Mouse (Mus musculus): ENCODE results near the gene 2310030G06Rik. TPM values are rescaled to one million over a fixed set of nuclear protein-coding genes. Genes with fewer than 3 reads are reported as not detected.
A peak's percentile ranks its signal among the peaks of the same experiment; 100 is the strongest.

The 2310030G06Rik gene
- polyA plus RNA-seq, 1 experiment from 2014 or later, result 2.5 TPM

DNA sequence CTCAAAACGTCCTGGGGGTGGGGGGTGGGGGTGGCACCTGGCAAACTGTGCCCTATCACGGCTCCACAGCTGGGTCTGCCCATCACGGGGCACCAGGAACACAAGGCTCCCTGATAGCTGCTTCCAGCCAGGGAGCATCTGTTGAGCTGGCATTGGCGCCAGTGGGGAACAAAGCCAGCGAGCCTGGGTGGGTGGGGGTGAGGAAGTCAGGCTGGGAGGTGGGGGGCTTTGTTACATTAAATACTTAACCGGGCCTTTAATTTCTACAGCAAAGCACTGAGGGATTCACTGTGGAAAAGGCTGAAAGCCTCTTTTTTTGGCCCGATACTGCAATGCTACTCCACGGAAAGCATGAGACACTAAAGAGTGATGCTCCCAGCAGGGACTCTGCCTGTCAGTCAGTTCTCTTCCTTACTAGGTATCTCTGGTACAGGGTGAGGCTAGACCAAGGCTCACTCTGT, 23.9 kb downstream of the 2310030G06Rik start:
- H3K27me3 ChIP-seq, result no peaks in the 10 kb centered on the region
- no peak overlapping the region for H3K27ac ChIP-seq
- 34% methylated on average over 8 of the region's 8 CpGs for WGBS
- H3K4me3 ChIP-seq, result no peak overlapping the region
- no peak for ATAC-seq (ENCODE audit: low FRiP score)
- no peak overlapping the region for H3K4me2 ChIP-seq (replicated peaks)
- H3K36me3 ChIP-seq, result 0 out of 2 replicates have a peak, but pooled peaks cover 4% of the 10 kb centered on the region
- no peak overlapping the region for H3K9ac ChIP-seq
- peaks cover 56% of the 10 kb centered on the region for H3K4me1 ChIP-seq
- H3K9me3 ChIP-seq (replicated peaks), result no peaks in the 10 kb centered on the region

DNA sequence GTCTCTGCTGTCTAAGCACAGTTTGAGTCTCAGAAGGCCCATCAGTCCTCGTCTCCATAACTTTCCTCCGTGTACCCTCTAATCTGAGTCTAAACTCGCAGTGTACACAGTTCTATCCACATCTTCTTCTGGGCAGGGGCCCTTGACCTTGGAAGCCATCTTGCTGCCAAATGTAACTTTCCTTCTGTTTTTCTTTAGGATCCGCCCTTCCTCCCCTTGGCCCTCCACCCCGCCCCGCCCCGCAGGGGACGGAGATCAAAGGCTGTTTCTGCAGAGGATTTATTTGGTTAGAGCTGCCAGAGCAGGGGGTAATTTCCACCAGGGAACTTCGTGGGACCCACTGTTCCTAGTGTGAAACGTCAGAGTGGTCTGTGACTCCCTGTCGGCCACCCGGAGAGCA, 25.3 kb downstream of the 2310030G06Rik start:
- ATAC-seq (ENCODE audit: low FRiP score), result no peak
- WGBS, result 37% methylated on average over 12 of the region's 12 CpGs
- H3K4me1 ChIP-seq, result peaks cover 42% of the 10 kb centered on the region
- no peak overlapping the region for H3K4me2 ChIP-seq (replicated peaks)
- no peaks in the 10 kb centered on the region for H3K9me3 ChIP-seq (replicated peaks)
- H3K27ac ChIP-seq, result no peak overlapping the region
- no peak overlapping the region for H3K4me3 ChIP-seq
- H3K27me3 ChIP-seq, result no peaks in the 10 kb centered on the region
- peaks cover 7% of the 10 kb centered on the region; the same call in 1 of the 2 replicates for H3K36me3 ChIP-seq
- H3K9ac ChIP-seq, result no peak overlapping the region

DNA sequence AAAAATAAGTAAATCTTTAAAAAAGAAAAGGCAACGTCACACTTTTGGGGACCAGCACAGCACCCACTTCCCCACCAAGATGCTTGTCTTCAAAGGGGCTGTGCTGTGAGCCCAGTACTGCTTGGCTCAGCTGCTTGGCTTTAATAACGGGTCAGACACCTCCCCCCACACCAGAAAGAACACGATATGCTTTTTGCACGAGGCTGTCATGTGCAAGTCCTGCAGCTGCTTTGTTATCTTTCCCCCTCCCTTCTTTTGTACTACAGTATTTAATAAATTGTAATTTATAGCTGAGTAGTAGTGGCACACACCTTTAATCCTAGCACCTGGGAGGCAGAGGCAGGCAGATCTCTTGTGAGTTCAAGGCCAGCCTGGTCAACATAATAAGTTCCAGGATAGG, 27.5 kb downstream of the 2310030G06Rik start:
- H3K27me3 ChIP-seq, result no peaks in the 10 kb centered on the region
- no peak for ATAC-seq (ENCODE audit: low FRiP score)

DNA sequence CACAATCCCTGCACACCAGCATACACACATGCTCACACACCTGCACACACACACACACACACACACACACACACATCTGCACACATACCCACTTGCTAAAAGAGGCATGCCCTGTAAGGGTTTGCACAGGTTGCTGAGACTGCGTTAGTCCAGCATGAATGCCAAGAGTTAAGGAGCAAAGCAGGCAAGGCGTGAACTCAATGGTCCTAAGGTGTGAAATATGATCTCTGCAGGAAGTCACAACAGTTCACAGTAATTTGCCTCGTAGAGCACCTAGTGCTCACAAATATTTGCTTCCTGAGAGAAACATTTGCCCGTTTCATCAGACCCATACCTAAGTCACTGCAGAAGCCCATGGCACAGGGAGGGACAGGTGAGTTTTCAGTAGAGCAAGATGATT, 32.1 kb downstream of the 2310030G06Rik start:
- H3K27me3 ChIP-seq, result no peaks in the 10 kb centered on the region
- H3K9ac ChIP-seq, result no peak overlapping the region
- no peak for ATAC-seq (ENCODE audit: low FRiP score)
- 70% methylated on average over 4 of the region's 4 CpGs for WGBS
- H3K4me3 ChIP-seq, result no peak overlapping the region
- H3K4me2 ChIP-seq (replicated peaks), result no peak overlapping the region
- no peaks in the 10 kb centered on the region for H3K9me3 ChIP-seq (replicated peaks)
- no peak overlapping the region for H3K27ac ChIP-seq
- H3K4me1 ChIP-seq, result no peaks in the 10 kb centered on the region
- H3K36me3 ChIP-seq, result peaks cover 17% of the 10 kb centered on the region

More for the DNA sequence above, 27.5 kb downstream of the 2310030G06Rik start:
- H3K36me3 ChIP-seq, result peaks cover 7% of the 10 kb centered on the region; the same call in 1 of the 2 replicates
- H3K4me1 ChIP-seq, result peaks cover 22% of the 10 kb centered on the region
- H3K9ac ChIP-seq, result no peak overlapping the region
- no peak overlapping the region for H3K27ac ChIP-seq
- H3K4me3 ChIP-seq, result no peak overlapping the region
- no peak overlapping the region for H3K4me2 ChIP-seq (replicated peaks)
- WGBS, result 84% methylated on average over 4 of the region's 4 CpGs
- no peaks in the 10 kb centered on the region for H3K9me3 ChIP-seq (replicated peaks)

DNA sequence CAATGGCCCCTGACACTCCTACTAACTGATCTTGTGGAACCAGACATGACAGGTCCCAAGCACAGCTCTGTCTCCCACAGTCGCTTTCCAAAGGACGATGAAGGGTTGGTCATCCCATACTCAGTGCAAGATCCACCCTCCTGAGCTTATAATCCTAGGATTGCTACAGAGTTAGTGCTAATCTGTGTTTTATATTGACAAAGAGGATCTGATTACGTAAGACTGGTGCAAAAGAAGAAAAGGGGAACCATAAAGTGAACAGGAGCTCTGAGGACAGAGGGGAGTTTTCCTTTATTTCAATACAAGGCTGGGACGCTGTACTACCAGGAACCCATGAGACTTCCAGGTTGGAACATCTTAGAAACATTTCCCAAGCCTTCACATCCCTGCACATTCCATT, 35.0 kb downstream of the 2310030G06Rik start:
- Histone ChIP-seq H3K27me3 (no peaks in the 10 kb centered on the region), H3K4me1 (no peaks in the 10 kb centered on the region), H3K36me3 (peaks cover 18% of the 10 kb centered on the region), H3K9ac (no peak overlapping the region), H3K4me3 (no peak overlapping the region), H3K4me2 (replicated peaks) (no peak overlapping the region), H3K9me3 (replicated peaks) (no peaks in the 10 kb centered on the region), H3K27ac (no peak overlapping the region)
- no peak for ATAC-seq (ENCODE audit: low FRiP score)
- WGBS, result 82% methylated on average over 4 of the region's 4 CpGs

DNA sequence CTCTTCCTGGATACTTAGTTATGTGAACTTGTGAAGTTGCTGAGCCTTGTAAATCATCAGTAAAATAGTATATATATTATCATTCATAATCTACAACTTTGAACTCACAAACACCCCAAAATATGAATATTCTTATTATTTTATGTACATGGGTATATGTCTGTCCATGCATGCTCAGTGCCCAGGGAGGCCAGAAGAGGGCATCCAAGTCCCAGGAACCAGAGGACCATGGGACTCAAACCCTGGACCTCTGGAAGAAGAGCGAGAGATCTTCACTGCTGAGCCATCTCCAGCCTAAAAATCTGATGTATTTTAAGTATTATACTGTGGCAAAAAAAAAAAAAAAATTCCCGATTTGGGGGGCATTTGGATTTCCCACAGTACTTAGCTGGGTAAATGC, 37.2 kb downstream of the 2310030G06Rik start:
- Histone ChIP-seq H3K9ac (no peak overlapping the region), H3K9me3 (replicated peaks) (no peaks in the 10 kb centered on the region), H3K4me3 (no peak overlapping the region), H3K36me3 (peaks cover 16% of the 10 kb centered on the region; the same call in 1 of the 2 replicates), H3K4me1 (no peaks in the 10 kb centered on the region), H3K27ac (no peak overlapping the region), H3K4me2 (replicated peaks) (no peak overlapping the region), H3K27me3 (no peaks in the 10 kb centered on the region)
- no peak for ATAC-seq (ENCODE audit: low FRiP score)
- 45% methylated on average over 2 of the region's 2 CpGs for WGBS

DNA sequence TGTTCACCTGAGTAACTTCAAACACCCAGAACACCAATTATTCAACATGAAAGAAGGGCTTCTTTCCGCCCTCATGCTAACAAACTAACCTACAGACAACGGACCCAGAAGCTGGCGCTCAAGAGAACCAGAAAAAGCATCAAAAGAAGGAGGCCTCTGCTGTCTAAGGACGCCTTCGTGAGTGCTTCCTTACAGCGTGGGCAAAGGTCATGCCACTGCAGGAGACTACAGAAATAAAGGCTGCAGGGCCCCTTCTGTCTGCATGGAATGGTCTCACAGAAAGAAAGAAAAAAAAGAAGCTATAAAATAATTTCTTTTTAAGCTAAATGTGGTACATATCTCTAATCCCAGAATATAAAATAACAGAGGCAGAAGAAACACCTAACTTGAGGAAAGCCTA, 41.4 kb downstream of the 2310030G06Rik start:
- Histone ChIP-seq H3K27ac (no peak overlapping the region), H3K9me3 (replicated peaks) (no peaks in the 10 kb centered on the region), H3K36me3 (peaks cover 24% of the 10 kb centered on the region), H3K4me1 (no peaks in the 10 kb centered on the region), H3K4me3 (no peak overlapping the region), H3K9ac (no peak overlapping the region), H3K4me2 (replicated peaks) (no peak overlapping the region), H3K27me3 (peaks cover 19% of the 10 kb centered on the region)
- 52% methylated on average over 6 of the region's 6 CpGs for WGBS
- ATAC-seq (ENCODE audit: low FRiP score), result no peak

DNA sequence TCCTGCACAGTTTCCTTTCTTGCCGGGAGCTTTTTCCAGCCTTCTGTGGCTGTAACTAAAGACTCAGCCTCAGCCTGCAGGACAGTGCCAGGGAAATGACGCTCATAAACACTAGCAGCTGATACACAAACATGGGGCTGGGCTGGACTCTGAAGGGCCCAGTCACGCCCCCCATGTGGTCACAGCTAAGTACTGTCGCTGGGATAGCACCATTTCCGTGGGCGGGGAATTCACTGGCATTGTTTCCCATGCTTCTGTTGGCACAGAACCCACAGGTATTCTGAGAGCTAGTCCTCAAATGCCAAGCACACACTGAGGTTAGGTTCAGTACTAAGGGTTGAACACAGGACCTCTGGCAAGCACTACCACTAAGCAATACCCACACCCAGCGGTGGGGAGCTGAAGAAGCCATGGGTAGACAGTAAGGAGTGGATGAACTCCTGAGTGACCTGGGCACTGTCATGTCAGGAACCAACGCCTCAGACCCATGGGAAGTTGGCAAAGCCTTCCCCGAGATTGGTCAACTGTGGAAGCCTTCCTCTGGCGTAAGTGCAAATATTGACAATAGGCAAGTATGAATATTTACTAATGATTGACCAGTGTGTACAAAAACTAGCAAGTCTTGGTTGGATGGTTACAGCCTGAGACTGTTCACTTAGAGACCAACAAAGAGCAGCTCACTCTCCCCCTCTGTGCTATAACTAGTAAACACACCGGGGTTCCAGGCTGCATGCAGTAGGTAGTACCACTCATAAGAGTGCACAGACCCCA, 45.2 kb downstream of the 2310030G06Rik start:
- no peak overlapping the region for H3K4me2 ChIP-seq (replicated peaks)
- H3K27ac ChIP-seq, result no peak overlapping the region
- no peak overlapping the region for H3K9ac ChIP-seq
- H3K36me3 ChIP-seq, result peaks cover 19% of the 10 kb centered on the region; the same call in 1 of the 2 replicates
- H3K27me3 ChIP-seq, result peaks cover 24% of the 10 kb centered on the region
- WGBS, result 63% methylated on average over 11 of the region's 11 CpGs
- H3K4me1 ChIP-seq, result peaks cover 25% of the 10 kb centered on the region
- no peak overlapping the region for H3K4me3 ChIP-seq
- no peak for ATAC-seq (ENCODE audit: low FRiP score)
- no peaks in the 10 kb centered on the region for H3K9me3 ChIP-seq (replicated peaks)

DNA sequence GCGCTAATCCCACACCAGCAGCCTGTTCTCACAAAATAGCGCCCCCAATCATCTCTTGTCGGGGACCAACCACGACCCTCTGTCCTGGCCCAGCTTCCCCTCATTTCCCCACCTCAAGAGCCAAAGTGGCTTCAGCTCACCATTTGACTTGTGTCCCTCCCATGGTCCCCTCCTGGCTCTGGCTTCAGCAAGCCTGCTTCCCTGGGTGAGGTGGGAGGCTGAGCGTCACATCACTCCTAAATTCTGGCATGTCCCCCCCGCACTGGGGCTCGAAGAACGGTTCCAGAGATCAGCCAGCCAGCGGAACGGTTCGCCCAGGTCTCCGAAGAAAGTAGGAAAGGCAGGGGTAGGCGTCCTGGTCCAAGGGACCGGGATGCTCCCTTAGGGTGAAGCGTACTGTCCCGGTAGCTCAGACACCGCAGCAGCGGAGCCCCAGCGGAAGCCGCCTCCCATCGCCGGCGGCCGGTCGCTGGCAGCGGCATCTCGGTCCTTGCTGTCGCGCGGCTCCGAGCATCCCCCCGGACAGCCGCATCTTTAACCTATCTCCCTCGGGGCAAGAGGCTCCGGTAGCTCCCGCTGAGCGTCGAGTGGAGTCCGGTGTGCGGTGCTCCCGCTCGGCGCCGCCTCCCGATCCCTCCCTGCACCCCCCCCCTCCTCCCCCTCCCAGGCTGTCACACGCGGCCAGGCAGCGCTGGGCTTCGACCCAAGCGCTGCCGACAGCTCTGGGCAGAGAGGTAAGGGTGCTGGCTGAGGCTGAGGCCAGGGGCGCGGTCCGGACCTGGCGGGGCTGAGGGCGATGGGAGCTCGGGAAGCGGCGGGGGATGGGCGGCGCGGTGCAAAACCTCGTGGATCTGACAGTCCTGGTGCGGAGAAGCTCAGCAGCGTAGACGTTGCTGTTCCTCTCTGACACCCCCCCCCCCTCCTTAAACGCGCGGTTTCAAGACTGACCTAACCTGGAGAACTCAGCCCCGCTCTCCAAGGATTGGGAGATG, 47.6 kb downstream of the 2310030G06Rik start:
- WGBS, result under 1% methylated on average over 66 of the region's 70 CpGs
- Histone ChIP-seq H3K4me3 (peak overlapping the region; percentile 57), H3K4me2 (replicated peaks) (peak overlapping the region; percentile 100), H3K9ac (peak overlapping the region; percentile 77), H3K9me3 (replicated peaks) (no peaks in the 10 kb centered on the region), H3K4me1 (peaks cover 25% of the 10 kb centered on the region), H3K27ac (peak overlapping the region; percentile 24), H3K36me3 (peaks cover 28% of the 10 kb centered on the region), H3K27me3 (peaks cover 24% of the 10 kb centered on the region)
- peak; percentile 68 for ATAC-seq (ENCODE audit: low FRiP score)

DNA sequence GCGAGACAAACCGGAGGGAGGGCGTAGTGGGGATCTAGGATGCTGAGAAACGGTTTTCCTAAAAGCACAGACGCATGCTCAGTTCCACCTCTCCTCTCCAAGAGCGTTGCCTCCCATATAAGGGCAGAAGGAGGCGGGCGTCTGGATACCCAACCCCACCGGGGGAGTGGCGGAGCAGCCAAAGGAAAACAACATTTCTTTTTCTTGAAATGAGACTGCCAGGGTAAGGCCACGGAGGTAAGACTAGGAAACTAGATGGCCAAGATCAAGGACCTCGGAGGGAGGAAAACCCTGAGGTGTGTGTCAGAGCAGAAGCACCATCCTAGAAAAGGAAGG, 48.7 kb downstream of the 2310030G06Rik start:
- WGBS, result under 1% methylated on average over 12 of the region's 12 CpGs
- peak; percentile 63 for ATAC-seq (ENCODE audit: low FRiP score)
- H3K4me1 ChIP-seq, result peaks cover 30% of the 10 kb centered on the region

DNA sequence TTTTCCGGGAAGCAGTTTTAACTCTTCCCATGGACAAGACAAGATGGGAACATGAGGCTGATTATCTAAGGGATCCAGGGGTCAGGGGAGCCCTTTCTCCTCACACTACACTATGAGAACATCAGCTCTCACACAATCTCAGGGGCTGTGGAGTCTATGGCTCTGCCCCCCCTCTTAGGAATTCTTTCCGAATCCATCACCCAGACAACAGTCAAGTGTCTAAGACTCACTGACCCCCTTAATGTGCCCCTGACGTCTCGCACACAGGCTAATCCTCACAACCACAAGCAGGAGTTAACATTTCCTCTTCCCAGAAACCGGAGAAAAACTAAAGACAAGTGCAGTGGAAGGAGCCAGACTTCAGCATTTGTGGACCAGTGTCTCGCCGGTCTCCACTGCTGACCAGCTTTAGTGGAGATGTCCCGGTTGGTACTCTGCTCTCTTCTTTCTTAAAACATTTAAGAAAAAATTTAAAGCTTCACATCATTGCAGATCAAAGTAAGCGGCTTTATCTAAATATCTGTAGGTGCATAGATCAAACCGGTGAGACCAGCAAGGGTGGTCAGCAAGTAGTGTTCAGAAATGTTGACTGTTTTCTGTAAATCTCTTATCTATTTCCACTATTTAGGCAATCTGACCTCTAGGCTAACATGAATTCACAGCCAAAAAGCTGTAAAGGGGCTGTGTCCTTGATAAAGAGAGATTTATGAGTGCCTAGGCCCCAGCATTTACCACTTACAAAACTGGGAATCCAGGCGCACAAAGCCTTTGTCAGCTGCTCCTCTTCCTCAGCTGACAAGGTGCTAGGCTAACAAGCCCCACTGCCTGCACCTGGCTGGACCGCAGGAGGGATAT, 49.3 kb downstream of the 2310030G06Rik start:
- Histone ChIP-seq H3K4me2 (replicated peaks) (peak overlapping the region; percentile 100), H3K36me3 (peaks cover 21% of the 10 kb centered on the region), H3K27ac (peak overlapping the region; percentile 74), H3K9me3 (replicated peaks) (no peaks in the 10 kb centered on the region), H3K4me3 (peak overlapping the region; percentile 31), H3K4me1 (peaks cover 30% of the 10 kb centered on the region), H3K9ac (peak overlapping the region; percentile 58), H3K27me3 (peaks cover 24% of the 10 kb centered on the region)
- peak; percentile 30; the same call in 1 of the 2 replicates for ATAC-seq (ENCODE audit: low FRiP score)
- WGBS, result 37% methylated on average over 12 of the region's 12 CpGs

More for the DNA sequence above, 48.7 kb downstream of the 2310030G06Rik start:
- Histone ChIP-seq H3K27me3 (peaks cover 24% of the 10 kb centered on the region), H3K27ac (peak overlapping the region; percentile 74), H3K4me2 (replicated peaks) (peak overlapping the region; percentile 100), H3K9me3 (replicated peaks) (no peaks in the 10 kb centered on the region), H3K9ac (peak overlapping the region; percentile 58), H3K36me3 (peaks cover 24% of the 10 kb centered on the region), H3K4me3 (peak overlapping the region; percentile 31)
